Mouse (Mus musculus): ENCODE data around the gene Lonrf3.

Lonrf3 gene

GRCm38 (mm10) chrX:36328271-36329039, at the start of gene Lonrf3:
Gene Lonrf3 (plus strand): TSS chrX:36328353.
- DNase-seq (ENCODE audit: low read depth) = no peak

- no peak for DNase-seq (ENCODE audit: low read depth)
Observed at GRCm38 (mm10) chrX:36278750-36279149, 49.4 kb upstream of the Lonrf3 start.

GRCm38 (mm10) chrX:36311420-36311819, 16.7 kb upstream of the Lonrf3 start:
- no peak for DNase-seq (ENCODE audit: low read depth)

- DNase-seq (ENCODE audit: low read depth) = no peak
Observed at GRCm38 (mm10) chrX:36327491-36328255, 480 bp upstream of the Lonrf3 start.

GRCm38 (mm10) chrX:36329040-36329649, 992 bp downstream of the Lonrf3 start:
- no peak for DNase-seq (ENCODE audit: low read depth)

- DNase-seq (ENCODE audit: low read depth) = no peak
Observed at GRCm38 (mm10) chrX:36329849-36330411, 1.8 kb downstream of the Lonrf3 start.

- no peak for DNase-seq (ENCODE audit: low read depth)
Observed at GRCm38 (mm10) chrX:36352446-36352845, 24.3 kb downstream of the Lonrf3 start.

GRCm38 (mm10) chrX:36385340-36385739, 57.2 kb downstream of the Lonrf3 start:
- DNase-seq (ENCODE audit: low read depth) = no peak

GRCm38 (mm10) chrX:36389971-36390370, 61.8 kb downstream of the Lonrf3 start:
- DNase-seq (ENCODE audit: low read depth) = no peak

- no peak for DNase-seq (ENCODE audit: low read depth)
Observed at GRCm38 (mm10) chrX:36390503-36390902, 62.4 kb downstream of the Lonrf3 start.

- DNase-seq (ENCODE audit: low read depth) = no peak
Observed at GRCm38 (mm10) chrX:36392672-36393071, 64.5 kb downstream of the Lonrf3 start.

GRCm38 (mm10) chrX:36393279-36393678, 65.1 kb downstream of the Lonrf3 start:
- no peak for DNase-seq (ENCODE audit: low read depth)

- no peak for DNase-seq (ENCODE audit: low read depth)
Observed at GRCm38 (mm10) chrX:36400980-36401379, 72.8 kb downstream of the Lonrf3 start, which contains the start of gene Gm6268. Gene Gm6268 (plus strand): TSS chrX:36401280.

- DNase-seq (ENCODE audit: low read depth) = no peak
Observed at GRCm38 (mm10) chrX:36402316-36402715, 74.2 kb downstream of the Lonrf3 start.

All from c-Kit-positive CD71-positive TER-119-negative erythroid progenitor cells, embryonic 14.5 days (primary cell).